Mouse (Mus musculus) midbrain, embryonic 14.5 days (tissue): ENCODE measurements at regions not wholly inside any gene's neighbourhood (a gene's known extent, or its start where the extent isn't known, plus 50 kb on each side); places are given as distances from the start of the nearest gene placed in this dataset.

ENCODE experiments used
- ATAC-seq: fragments of 200-750 bp; cut with Nextera tagmentation; 2 replicates; pipeline ENCODE4 v1.8.0; 2017; ENCODE audit warnings: moderate number of reproducible peaks, moderate library complexity; ENCODE audit not compliant: low FRiP score, low TSS enrichment
- DNase-seq: peaks from one replicate; pipeline ENCODE4 v3.0.0-alpha.2; 2015
- H3K27ac ChIP-seq: fragments of 300-500 bp; sonication (generic); replicated peaks from 2 replicates; pipeline ENCODE4 v1.5.1; 2014; ENCODE audit warnings: mild to moderate bottlenecking, low read depth, low read length, moderate library complexity
- H3K27me3 ChIP-seq: fragments of 300-500 bp; sonication (generic); 2 replicates; pipeline ENCODE4 v1.6.1; 2014; ENCODE audit warnings: low read length, control low read depth, mixed read lengths; ENCODE audit not compliant: control insufficient read depth, insufficient read depth
- H3K36me3 ChIP-seq: fragments of 300-500 bp; sonication (generic); 2 replicates; pipeline ENCODE4 v1.6.1; 2014; ENCODE audit warnings: low read length, control low read depth; ENCODE audit not compliant: control insufficient read depth, insufficient read depth
- H3K4me1 ChIP-seq: fragments of 300-500 bp; sonication (generic); 2 replicates; pipeline ENCODE4 v1.6.1; 2014; ENCODE audit warnings: mild to moderate bottlenecking, antibody characterized with exemption, low read length, control low read depth; ENCODE audit not compliant: control insufficient read depth, insufficient read depth
- H3K4me2 ChIP-seq: fragments of 300-500 bp; sonication (generic); 2 replicates; pipeline ENCODE4 v1.6.1; 2014; ENCODE audit warnings: mild to moderate bottlenecking, low read length, moderate library complexity
- H3K4me3 ChIP-seq: fragments of 300-500 bp; sonication (generic); replicated peaks from 2 replicates; pipeline ENCODE4 v1.5.1; 2014; ENCODE audit warnings: low read depth, low read length
- H3K9ac ChIP-seq: fragments of 300-500 bp; sonication (generic); replicated peaks from 2 replicates; pipeline ENCODE4 v1.6.1; 2014; ENCODE audit warnings: mild to moderate bottlenecking, low read length, moderate library complexity
- H3K9me3 ChIP-seq: fragments of 300-500 bp; sonication (generic); 2 replicates; pipeline ENCODE4 v1.6.1; 2016; ENCODE audit warnings: low read length, control low read depth, mixed read lengths; ENCODE audit not compliant: control insufficient read depth
- WGBS: fragments of 180-500 bp; shearing (Covaris S2); extraction: QIAGEN DNeasy Blood & Tissue Kit; methylation state at CpG from one replicate; pipeline ENCODE4 v1.1.7; 2014; 5-methylcytosine and 5-hydroxymethylcytosine counted together

DNA sequence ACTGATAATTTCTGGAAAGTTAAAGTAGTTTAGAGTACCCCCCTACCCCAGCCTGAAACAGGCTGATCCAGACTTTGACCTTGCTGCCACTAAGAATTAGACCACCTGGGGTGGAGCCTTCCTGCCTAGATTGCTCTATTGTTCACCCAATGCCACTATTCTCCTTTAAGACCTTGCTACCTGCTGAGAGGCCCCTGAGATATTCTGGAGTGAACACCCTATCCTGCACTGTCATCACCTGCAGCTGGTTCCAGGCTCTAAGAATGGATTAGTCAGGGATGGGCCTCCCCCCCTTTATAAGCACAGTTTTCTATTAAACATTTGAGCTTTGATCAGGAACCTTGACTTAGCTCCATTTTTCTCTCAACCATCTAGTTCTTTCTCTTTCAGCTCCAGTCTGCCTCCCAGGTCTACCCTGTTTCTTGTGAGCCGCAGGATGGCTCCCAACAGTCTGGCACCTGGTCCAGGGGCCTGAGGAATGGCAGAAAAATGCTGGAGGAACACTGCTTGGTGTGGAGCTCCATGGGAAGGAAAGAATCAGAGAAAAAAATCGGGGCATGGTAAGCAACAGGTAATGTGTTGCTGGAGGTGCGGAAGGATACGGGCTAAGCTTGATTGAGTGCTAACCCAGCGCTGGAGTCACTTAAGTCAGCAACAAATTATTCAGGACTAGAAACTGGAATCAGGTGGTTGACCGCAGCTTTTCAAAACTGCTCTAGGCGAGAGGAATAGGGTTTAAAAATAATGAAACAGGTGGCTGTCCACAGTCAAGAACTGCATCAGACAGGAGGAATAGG is 1073.7 kb upstream of the Gje1 start:
- no peaks in the 10 kb centered on the region for H3K9me3 ChIP-seq
- DNase-seq: no peak
- ATAC-seq: no peak
- WGBS: 33% methylated on average over 7 of the region's 7 CpGs
- no peak overlapping the region for H3K4me3 ChIP-seq
- no peaks in the 10 kb centered on the region for H3K36me3 ChIP-seq
- no peak overlapping the region for H3K9ac ChIP-seq
- H3K4me2 ChIP-seq: no peak overlapping the region
- H3K27me3 ChIP-seq: no peaks in the 10 kb centered on the region
- H3K27ac ChIP-seq: no peak overlapping the region
- H3K4me1 ChIP-seq: no peaks in the 10 kb centered on the region

GRCm38 (mm10) chr10:15759983-15760723 is 1042.1 kb upstream of the Gje1 start:
- no peaks in the 10 kb centered on the region for H3K27me3 ChIP-seq
- WGBS: 69% methylated on average over 6 of the region's 6 CpGs
- ATAC-seq: no peak
- no peak overlapping the region; the same call in 1 of the 2 replicates for H3K4me2 ChIP-seq
- H3K4me3 ChIP-seq: no peak overlapping the region
- no peaks in the 10 kb centered on the region for H3K9me3 ChIP-seq
- no peak overlapping the region for H3K9ac ChIP-seq
- H3K4me1 ChIP-seq: no peaks in the 10 kb centered on the region
- H3K27ac ChIP-seq: 0 out of 2 replicates have a peak overlapping the region, but pooled peaks have one; percentile 49
- peak; percentile 45 for DNase-seq
- H3K36me3 ChIP-seq: no peaks in the 10 kb centered on the region

GRCm38 (mm10) chr10:15759576-15759975 is 1041.6 kb upstream of the Gje1 start:
- DNase-seq: peak; percentile 8
- Histone ChIP-seq H3K9ac (no peak overlapping the region), H3K4me1 (no peaks in the 10 kb centered on the region), H3K36me3 (no peaks in the 10 kb centered on the region), H3K27me3 (no peaks in the 10 kb centered on the region), H3K27ac (0 out of 2 replicates have a peak overlapping the region, but pooled peaks have one; percentile 49), H3K9me3 (no peaks in the 10 kb centered on the region), H3K4me2 (peak overlapping the region; percentile 19; the same call in 1 of the 2 replicates), H3K4me3 (no peak overlapping the region)
- no peak; the same call in 1 of the 2 replicates for ATAC-seq
- 67% methylated on average over 3 of the region's 3 CpGs for WGBS

DNA sequence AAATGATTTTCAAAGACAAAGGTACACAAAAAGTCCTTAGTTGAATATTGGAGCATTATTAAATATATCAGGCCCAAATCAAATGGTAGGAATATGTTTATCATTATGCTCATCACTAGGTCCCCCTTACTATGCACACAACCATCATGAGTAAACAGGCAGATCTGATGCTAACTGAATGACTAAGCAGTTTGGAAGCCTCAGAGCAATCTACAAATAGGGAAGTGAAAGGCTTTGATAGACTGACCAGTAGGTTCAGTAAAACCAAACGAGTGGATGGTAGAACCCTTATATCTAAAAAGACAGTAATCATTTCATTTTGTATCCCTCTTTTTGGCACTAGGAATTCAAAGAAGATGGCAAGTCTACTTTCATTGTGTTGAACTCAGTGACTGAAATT is 1039.5 kb upstream of the Gje1 start:
- no peaks in the 10 kb centered on the region for H3K4me1 ChIP-seq
- no peak for ATAC-seq
- DNase-seq: no peak

DNA sequence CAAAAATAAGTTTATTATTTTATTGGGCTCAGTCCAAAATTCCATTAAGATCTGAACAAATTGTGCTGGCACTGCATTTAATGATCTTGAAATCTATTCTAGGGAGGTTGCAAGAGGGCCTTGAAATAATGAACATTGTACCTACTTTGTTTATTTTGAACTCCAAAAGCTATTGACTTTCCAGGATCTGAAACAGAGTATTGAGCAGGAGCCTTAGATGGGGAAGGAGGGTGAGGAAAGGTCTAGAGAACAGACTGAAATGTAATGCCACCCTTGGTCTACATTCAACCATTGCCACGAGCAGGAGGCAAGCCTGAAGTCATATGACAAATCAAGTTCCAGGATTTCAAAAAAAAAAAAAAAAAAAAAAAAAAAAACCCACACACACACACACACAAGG is 1028.9 kb upstream of the Gje1 start:
- ATAC-seq (no peak), DNase-seq (no peak)
- whole genome bisulfite sequencing: 71% methylated on average over 1 of the region's 1 CpGs
- H3K36me3 ChIP-seq: no peaks in the 10 kb centered on the region
- H3K4me1 ChIP-seq: no peaks in the 10 kb centered on the region
- no peak overlapping the region for H3K9ac ChIP-seq
- no peak overlapping the region for H3K4me3 ChIP-seq
- H3K27me3 ChIP-seq: no peaks in the 10 kb centered on the region
- no peak overlapping the region for H3K27ac ChIP-seq
- H3K4me2 ChIP-seq: no peak overlapping the region
- no peaks in the 10 kb centered on the region for H3K9me3 ChIP-seq

More for the DNA sequence above, 1039.5 kb upstream of the Gje1 start:
- H3K27me3 ChIP-seq: no peaks in the 10 kb centered on the region
- no peaks in the 10 kb centered on the region for H3K9me3 ChIP-seq
- 27% methylated on average over 1 of the region's 1 CpGs for WGBS
- no peak overlapping the region for H3K27ac ChIP-seq
- no peak overlapping the region for H3K4me2 ChIP-seq
- no peak overlapping the region for H3K9ac ChIP-seq
- H3K36me3 ChIP-seq: no peaks in the 10 kb centered on the region
- no peak overlapping the region for H3K4me3 ChIP-seq

DNA sequence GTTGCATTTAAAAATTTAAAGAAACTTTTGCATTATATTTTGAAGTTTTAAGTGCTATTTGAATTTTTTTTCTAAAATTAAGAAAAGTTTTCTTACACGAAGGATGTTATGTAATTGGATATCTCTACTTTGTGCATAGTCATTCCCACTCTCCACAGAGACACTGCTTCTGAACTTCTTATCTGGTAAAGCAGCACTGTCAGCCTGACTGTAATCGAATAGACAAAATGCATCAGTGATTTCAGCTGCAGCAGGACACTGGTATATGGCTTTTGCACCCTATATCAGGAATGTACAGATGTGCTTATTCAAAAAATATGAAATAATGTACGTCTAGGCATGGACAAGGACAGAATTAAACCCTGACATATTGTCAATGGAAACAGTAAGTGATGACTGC is 1020.6 kb upstream of the Gje1 start:
- WGBS: 82% methylated on average over 3 of the region's 3 CpGs
- no peak overlapping the region for H3K27ac ChIP-seq
- no peaks in the 10 kb centered on the region for H3K9me3 ChIP-seq
- H3K4me3 ChIP-seq: no peak overlapping the region
- DNase-seq (no peak), ATAC-seq (no peak)
- no peak overlapping the region for H3K4me2 ChIP-seq
- no peaks in the 10 kb centered on the region for H3K4me1 ChIP-seq
- no peaks in the 10 kb centered on the region for H3K27me3 ChIP-seq
- no peaks in the 10 kb centered on the region for H3K36me3 ChIP-seq
- no peak overlapping the region for H3K9ac ChIP-seq

- 90% methylated on average over 1 of the region's 1 CpGs for WGBS
- no peak overlapping the region for H3K9ac ChIP-seq
- no peak overlapping the region for H3K4me3 ChIP-seq
- no peaks in the 10 kb centered on the region for H3K36me3 ChIP-seq
- H3K4me2 ChIP-seq: no peak overlapping the region
- no peaks in the 10 kb centered on the region for H3K9me3 ChIP-seq
- H3K4me1 ChIP-seq: no peaks in the 10 kb centered on the region
- H3K27ac ChIP-seq: no peak overlapping the region
- no peaks in the 10 kb centered on the region for H3K27me3 ChIP-seq
- ATAC-seq (no peak), DNase-seq (no peak)
Measured at GRCm38 (mm10) chr10:15731318-15731717, 1013.3 kb upstream of the Gje1 start.

GRCm38 (mm10) chr10:15697946-15698345 is 979.9 kb upstream of the Gje1 start:
- Histone ChIP-seq H3K4me1 (no peaks in the 10 kb centered on the region), H3K9me3 (no peaks in the 10 kb centered on the region), H3K4me2 (no peak overlapping the region), H3K9ac (no peak overlapping the region), H3K27me3 (no peaks in the 10 kb centered on the region), H3K4me3 (no peak overlapping the region), H3K36me3 (no peaks in the 10 kb centered on the region), H3K27ac (no peak overlapping the region)
- 89% methylated on average over 2 of the region's 2 CpGs for WGBS
- no peak for ATAC-seq
- no peak for DNase-seq
